Mouse (Mus musculus): ENCODE measurements around the gene Gosr2. TPM values are rescaled to one million over a fixed set of nuclear protein-coding genes. Genes with fewer than 3 reads are reported as not detected.
A peak's percentile ranks its signal among the peaks of the same experiment; 100 is the strongest.

Gene Gosr2
- total RNA-seq, 4 experiments from 2014 or later: 29.3 to 37.1 (median 34.4) TPM

DNA sequence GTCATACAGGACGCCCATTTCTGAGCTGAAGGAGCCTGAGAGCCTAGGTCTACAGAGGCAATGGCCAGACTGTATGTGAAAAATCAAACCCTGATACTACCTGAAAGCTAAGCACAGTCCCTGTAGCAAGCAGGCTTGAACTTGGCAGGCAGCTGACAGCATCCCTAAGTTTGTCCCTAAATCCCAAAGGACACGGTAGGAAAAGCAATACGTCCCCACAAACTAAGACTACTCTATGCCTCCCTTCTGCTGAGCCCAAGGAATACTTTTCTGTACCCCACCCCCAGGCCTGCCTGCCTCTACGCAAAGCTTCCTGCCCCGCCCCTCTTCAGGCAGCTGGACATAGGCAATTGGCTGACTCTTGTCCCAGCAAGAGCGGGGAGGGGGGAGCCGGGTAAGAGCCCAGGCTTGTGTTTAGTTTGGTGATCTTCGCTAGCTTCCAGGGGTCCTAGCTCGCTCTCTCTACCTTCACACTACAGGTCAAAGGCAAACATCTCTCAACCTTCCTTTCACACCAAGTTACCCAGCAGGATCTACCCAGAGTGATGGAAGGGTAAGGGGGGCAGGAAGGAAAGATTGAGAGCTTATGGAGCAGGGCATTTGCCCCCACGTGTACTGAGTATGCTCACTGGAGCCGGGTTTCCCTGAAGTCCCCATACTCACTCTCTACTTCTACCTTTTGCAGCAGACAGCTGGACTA is 49.6 kb downstream of the Gosr2 start:
- DNase-seq (ENCODE audit: low spot score): no peak

DNA sequence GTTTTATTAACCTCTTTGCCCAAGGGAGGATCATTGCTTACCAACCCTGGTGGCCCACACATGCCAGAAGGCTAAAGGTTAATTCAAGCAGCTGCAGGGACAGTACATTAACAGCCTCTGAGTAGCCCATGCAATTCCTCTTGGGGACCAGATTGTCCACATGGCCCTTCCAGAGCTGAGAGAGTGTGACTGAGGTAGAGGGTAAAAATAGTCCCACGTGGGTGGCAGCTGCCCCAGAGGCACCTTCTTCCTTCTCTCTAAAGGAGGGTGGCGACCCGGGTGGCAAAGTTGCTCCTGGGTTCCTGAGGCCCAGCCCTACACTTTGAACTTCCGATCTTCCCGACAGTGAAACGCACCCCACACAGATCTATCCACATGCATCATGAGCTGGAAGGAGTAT is 51.4 kb downstream of the Gosr2 start:
- no peak for DNase-seq (ENCODE audit: low spot score)

DNA sequence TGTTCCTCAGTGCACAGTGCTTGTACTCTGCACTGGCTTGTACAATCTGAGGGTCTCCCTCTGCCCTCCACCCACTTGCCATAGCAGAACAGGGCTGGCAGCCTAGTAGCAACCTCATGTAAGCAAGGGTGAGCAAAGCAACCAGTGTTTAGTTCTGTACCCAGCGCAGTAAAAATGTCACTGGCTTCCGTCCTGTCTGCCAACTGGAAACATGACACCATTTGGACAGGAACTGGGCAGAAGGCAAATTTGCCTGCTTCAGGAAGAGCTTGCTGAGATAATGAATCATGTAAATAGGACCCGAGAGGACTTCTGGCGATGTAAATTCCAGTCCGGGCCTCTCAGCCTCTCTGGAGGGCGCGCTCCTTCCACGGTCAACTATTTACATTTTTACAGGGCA is 52.0 kb downstream of the Gosr2 start:
- peak; percentile 22 for DNase-seq (ENCODE audit: low spot score)

DNA sequence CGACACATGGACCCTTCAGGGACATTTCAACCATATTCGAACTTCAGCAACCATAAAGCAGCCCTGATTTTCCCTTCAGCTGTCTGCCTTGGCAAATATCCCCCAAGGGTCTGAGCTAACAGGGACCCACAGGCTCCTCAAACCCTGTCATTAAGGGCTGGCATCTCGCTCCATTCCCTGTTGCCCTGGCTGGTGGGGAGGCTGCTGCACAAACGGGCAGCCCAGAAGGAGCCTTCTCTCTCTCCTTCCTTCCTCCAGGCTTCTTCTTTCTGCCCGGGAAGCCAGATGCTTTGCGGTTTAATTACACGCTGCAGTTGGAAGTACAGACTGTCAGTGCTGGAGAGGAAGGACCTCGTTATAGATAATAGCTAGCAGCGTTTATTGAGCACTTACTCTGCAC is 54.5 kb downstream of the Gosr2 start:
- DNase-seq (ENCODE audit: low spot score): no peak

DNA sequence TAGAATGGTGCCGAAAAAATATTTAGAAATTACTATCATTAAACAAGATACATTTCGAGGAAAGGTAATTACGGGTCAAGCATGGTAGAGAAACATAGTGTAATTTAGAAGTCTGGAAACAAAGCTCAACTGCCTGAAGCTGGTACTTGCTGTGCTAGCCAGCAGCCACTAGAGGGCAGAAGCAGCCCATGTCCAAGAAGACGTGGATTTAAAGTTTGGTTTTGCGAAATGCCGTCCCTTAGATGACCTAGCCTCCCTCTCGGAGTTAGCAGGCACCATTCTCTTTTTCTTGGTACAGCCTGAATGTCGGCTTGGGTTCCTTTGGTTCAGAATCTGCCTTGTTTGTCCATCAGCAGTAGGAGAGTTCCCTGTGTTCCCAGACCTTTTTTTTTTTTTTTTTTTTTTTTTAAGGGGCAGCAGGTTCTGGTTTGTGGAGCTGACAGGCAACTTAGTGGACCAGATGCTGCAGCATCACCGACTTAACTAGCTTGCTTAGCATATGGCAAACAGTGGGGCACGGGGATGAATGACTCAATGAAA is 58.2 kb downstream of the Gosr2 start:
- peak; percentile 27 for DNase-seq (ENCODE audit: low spot score)

DNA sequence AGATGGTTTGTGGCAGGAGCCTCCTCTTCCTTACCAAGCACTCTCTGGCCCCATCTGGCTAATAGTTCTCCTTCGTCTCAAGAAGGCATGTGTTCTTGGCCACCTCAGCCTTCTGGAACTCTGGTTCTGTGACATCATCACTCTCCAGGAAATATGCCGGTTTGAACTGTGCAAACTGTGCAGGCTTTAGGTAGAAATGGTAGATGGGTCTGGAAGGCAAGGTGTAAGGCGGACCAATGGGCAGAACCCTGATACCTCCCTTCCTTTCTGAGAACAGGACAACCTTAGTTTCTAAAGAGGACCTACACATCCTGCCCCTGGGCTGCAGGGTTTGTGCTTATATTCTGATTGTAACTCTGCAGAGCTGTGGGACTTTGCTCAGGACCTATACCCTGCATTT is 58.9 kb downstream of the Gosr2 start, which contains the start of gene Lyzl6:
Gene Lyzl6, minus strand, starts transcription at position 101 of the 400 bp plus-strand sequence.
- DNase-seq (ENCODE audit: low spot score): no peak

DNA sequence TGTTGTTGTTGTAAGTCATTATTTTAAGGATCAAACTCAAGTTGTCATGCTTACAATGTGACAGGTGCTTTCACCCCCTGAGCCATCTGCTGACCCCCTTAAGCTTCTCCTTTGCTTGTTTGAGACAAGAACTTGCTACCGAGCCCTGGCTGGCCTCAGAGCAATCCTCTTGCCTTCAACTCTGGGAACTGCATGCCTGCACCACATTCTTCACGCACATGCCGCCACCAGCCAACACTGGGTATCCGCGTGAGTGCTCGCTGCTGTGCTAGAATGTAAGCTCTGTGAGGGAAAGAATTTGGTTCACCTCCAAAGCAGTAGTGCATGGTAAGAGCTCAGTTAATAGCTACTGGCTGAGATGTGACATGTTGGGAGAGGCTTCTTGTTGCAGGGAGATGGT is 61.4 kb downstream of the Gosr2 start:
- no peak for DNase-seq (ENCODE audit: low spot score)

DNA sequence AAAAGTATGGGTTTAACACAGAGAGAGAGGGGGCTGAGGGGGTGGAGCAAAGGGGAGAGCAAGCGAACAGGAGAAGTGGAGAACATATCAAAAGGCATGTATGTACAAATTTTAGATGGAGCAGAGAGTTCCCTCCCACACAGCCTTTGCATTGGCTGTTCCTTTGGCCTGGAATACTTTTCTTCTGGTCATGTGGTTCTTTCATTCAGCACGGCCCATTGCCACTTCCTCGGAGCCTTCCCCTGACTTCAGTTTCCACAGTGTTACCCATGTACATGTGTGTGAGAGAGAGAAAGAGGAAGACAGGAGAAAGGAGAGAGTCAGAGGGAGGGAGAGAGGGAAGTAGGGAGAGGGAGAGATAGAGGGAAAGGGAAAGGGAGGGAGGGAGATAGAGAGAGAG is 62.2 kb downstream of the Gosr2 start:
- no peak for DNase-seq (ENCODE audit: low spot score)

DNA sequence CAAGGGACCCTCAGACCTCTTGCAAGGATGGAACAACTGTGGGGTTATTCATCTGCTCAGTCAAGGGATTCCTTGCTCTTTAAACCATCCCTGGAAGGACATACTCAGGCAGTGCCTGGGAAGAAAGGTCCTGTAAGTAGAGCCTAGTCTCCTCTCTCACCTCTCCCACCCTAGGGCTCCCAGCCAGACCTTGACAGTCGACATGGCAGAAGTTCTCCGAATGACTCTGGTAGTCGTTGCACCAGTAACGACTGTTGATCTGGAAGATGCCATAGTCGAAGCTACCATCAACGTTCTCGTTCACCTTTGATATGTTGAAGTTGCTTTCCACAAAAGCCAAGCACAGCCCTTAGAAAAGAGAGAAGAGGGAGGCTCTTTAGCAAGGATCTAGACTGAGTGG is 62.9 kb downstream of the Gosr2 start:
- DNase-seq (ENCODE audit: low spot score): no peak

DNA sequence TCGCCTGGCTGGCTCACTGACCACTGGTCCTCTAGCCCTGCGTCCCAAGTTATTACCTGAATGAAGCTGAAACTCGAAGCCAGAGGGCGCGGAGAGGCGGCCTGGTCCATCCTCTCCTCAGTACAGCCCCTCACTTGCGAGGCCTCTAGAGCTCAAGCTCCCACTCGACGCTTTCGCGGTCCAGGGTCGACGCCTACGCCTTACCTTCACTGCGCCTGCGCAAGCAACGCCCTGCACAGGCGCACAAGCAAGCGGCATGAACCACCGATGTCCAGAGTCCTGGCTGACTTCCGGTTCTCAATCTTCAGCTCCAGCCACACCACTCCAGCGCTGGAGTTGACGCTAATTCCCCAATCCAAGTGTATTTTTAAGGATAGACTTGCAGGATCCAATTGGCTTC is 70.2 kb downstream of the Gosr2 start:
- no peak for DNase-seq (ENCODE audit: low spot score)

Other genes starting within 250 kb of the Gosr2 start
- gene Lrrc37a, start 193.3 kb downstream of the Gosr2 start, total RNA-seq (2022): not detected
- gene Gm884, start 76.8 kb downstream of the Gosr2 start, total RNA-seq (2022): not detected
- not detected for gene Lyzl6, start 59.0 kb downstream of the Gosr2 start, total RNA-seq (2022)
- not detected for gene Rprml, start 48.3 kb downstream of the Gosr2 start, total RNA-seq (2022)
- gene Wnt9b, start 51.9 kb upstream of the Gosr2 start, total RNA-seq (2022): under 1 TPM; 0.57 to 0.95 (median 0.69) TPM
- not detected for gene Wnt3, start 76.3 kb upstream of the Gosr2 start, total RNA-seq (2022)

All from heart, adult 8-10 months (tissue).